Mouse (Mus musculus): ENCODE measurements around the gene Zfp827. TPM values are rescaled to one million over a fixed set of nuclear protein-coding genes. Genes with fewer than 3 reads are reported as not detected.

Gene Zfp827
- polyA plus RNA-seq, 1 experiment from 2014 or later = 2.9 TPM

DNA sequence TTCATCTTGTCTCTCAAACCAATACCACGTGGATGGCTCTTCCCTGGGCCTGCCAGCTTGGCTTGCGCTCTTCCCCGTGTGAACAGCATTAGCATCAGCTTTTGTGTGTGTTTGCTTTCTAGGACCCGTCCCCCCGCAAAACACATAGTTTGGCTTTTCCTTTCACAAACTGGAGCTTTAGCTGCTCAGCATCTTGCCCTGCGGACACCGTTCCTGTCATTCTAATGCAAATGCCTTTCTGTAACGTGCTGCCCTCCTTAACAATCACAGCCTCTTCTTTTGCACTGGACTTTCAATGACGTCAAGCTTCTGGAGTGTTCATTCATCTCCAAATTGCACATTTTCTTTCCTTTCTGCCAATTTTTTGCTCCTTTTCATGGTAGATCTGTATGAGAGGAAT lies 196.1 kb downstream of the Zfp827 start:
- no peak overlapping the region for H3K4me3 ChIP-seq (ENCODE audit: low read depth, low read length)
- no peak overlapping the region for H3K27ac ChIP-seq (replicated peaks)
- no peak for TF ChIP-seq CTCF (IDR thresholded peaks at IDR 0.05; ENCODE audit: low read depth)
- no peak for TF ChIP-seq EP300 (optimal IDR thresholded peaks at IDR 0.05)
- H3K27me3 ChIP-seq (ENCODE audit: control insufficient read depth, insufficient read depth, low read length) = no peaks in the 10 kb centered on the region
- H3K9ac ChIP-seq (ENCODE audit: low read length) = no peak overlapping the region
- no peak for DNase-seq (ENCODE audit: low spot score)
- WGBS = 92% methylated on average over 9 of the region's 9 CpGs
- no peaks in the 10 kb centered on the region for H3K9me3 ChIP-seq (ENCODE audit: control insufficient read depth, low read length)
- no peaks in the 10 kb centered on the region for H3K4me1 ChIP-seq (replicated peaks; ENCODE audit: control insufficient read depth, insufficient read depth)
- no peak overlapping the region for H3K4me2 ChIP-seq (replicated peaks; ENCODE audit: low read depth)
- no peaks in the 10 kb centered on the region for H3K36me3 ChIP-seq (ENCODE audit: control insufficient read depth, insufficient read depth, low read length)
- no peak for ATAC-seq (ENCODE audit: low FRiP score, low TSS enrichment)

DNA sequence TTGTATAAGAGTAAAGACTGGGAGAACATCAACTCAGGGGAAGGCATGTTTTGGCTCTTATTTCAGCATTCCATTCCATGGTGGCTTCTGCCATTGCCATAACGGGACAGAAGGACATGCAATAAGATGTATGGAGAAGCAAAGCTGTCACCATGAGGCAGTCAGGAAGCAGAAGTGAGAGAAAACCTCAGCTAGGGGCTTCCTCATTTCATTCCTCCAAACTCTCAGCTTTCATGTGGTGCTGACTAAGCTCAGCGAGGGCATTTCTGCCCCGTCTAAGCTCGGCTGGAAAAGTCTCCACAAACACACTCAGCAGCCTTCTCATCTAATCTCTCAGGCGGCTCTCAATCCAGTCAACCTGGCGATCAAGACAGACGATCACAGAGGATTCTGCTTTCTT lies 197.3 kb downstream of the Zfp827 start:
- H3K27ac ChIP-seq (replicated peaks) = no peak overlapping the region
- TF ChIP-seq CTCF (IDR thresholded peaks at IDR 0.05; ENCODE audit: low read depth) (no peak), EP300 (optimal IDR thresholded peaks at IDR 0.05) (no peak)

DNA sequence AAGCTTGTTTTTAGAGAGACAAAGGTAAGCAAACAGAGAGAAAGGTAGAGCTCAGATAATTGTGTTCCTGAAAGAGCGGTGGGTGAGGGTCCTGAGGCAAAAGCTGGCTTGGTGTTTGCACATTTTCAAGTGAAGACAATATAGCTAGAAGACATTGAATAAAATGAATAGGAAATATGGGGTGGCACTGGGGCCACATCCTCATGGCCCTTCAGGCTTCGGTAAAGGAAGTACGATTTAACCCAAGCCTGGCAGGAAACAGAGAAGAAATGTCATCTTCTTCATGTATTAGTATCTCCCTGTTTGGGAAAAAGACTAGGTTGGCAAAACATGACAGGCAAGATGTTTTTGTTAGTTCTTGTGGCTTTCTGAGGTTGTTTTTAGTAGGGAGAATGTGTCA lies 197.8 kb downstream of the Zfp827 start:
- TF ChIP-seq CTCF (IDR thresholded peaks at IDR 0.05; ENCODE audit: low read depth) (no peak), EP300 (optimal IDR thresholded peaks at IDR 0.05) (no peak)
- H3K4me1 ChIP-seq (replicated peaks; ENCODE audit: control insufficient read depth, insufficient read depth) = no peaks in the 10 kb centered on the region
- 85% methylated on average over 3 of the region's 3 CpGs for WGBS

More for the DNA sequence above, 197.3 kb downstream of the Zfp827 start:
- Histone ChIP-seq H3K4me1 (replicated peaks; ENCODE audit: control insufficient read depth, insufficient read depth) (no peaks in the 10 kb centered on the region), H3K4me3 (ENCODE audit: low read depth, low read length) (no peak overlapping the region), H3K27me3 (ENCODE audit: control insufficient read depth, insufficient read depth, low read length) (no peaks in the 10 kb centered on the region), H3K36me3 (ENCODE audit: control insufficient read depth, insufficient read depth, low read length) (no peaks in the 10 kb centered on the region), H3K9me3 (ENCODE audit: control insufficient read depth, low read length) (no peaks in the 10 kb centered on the region), H3K4me2 (replicated peaks; ENCODE audit: low read depth) (no peak overlapping the region), H3K9ac (ENCODE audit: low read length) (no peak overlapping the region)
- 64% methylated on average over 7 of the region's 7 CpGs for WGBS
- no peak for ATAC-seq (ENCODE audit: low FRiP score, low TSS enrichment)
- no peak for DNase-seq (ENCODE audit: low spot score)

DNA sequence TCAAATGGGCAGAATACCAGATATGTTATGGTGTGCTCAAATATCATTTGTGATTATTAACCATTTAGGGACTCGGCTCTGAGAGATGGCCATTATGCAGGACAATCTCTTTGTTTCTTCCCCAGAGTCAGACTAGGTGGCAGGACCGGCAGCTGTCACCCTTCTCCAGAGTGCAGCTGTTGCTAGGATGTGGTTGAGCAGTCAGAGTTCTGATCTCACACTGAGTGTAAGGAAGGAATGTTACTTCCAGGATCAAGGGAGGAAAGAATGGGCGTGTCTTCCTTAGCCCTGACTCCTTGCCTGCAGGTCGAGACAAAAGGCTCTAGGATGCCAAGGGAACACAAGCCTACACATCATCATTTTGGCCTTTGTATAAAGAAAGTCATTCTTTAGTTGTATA lies 199.0 kb downstream of the Zfp827 start:
- no peak for DNase-seq (ENCODE audit: low spot score)
- no peak for ATAC-seq (ENCODE audit: low FRiP score, low TSS enrichment)
- 78% methylated on average over 4 of the region's 4 CpGs for WGBS
- Histone ChIP-seq H3K4me2 (replicated peaks; ENCODE audit: low read depth) (no peak overlapping the region), H3K36me3 (ENCODE audit: control insufficient read depth, insufficient read depth, low read length) (no peaks in the 10 kb centered on the region), H3K27ac (replicated peaks) (no peak overlapping the region), H3K4me3 (ENCODE audit: low read depth, low read length) (no peak overlapping the region), H3K27me3 (ENCODE audit: control insufficient read depth, insufficient read depth, low read length) (no peaks in the 10 kb centered on the region), H3K9ac (ENCODE audit: low read length) (no peak overlapping the region), H3K9me3 (ENCODE audit: control insufficient read depth, low read length) (no peaks in the 10 kb centered on the region), H3K4me1 (replicated peaks; ENCODE audit: control insufficient read depth, insufficient read depth) (no peaks in the 10 kb centered on the region)
- TF ChIP-seq EP300 (optimal IDR thresholded peaks at IDR 0.05) (no peak), CTCF (IDR thresholded peaks at IDR 0.05; ENCODE audit: low read depth) (no peak)

More for the DNA sequence above, 197.8 kb downstream of the Zfp827 start:
- H3K27ac ChIP-seq (replicated peaks) = no peak overlapping the region
- ATAC-seq (ENCODE audit: low FRiP score, low TSS enrichment) (no peak), DNase-seq (ENCODE audit: low spot score) (no peak)
- H3K36me3 ChIP-seq (ENCODE audit: control insufficient read depth, insufficient read depth, low read length) = no peaks in the 10 kb centered on the region
- no peak overlapping the region for H3K9ac ChIP-seq (ENCODE audit: low read length)
- H3K27me3 ChIP-seq (ENCODE audit: control insufficient read depth, insufficient read depth, low read length) = no peaks in the 10 kb centered on the region
- no peaks in the 10 kb centered on the region for H3K9me3 ChIP-seq (ENCODE audit: control insufficient read depth, low read length)
- H3K4me3 ChIP-seq (ENCODE audit: low read depth, low read length) = no peak overlapping the region
- H3K4me2 ChIP-seq (replicated peaks; ENCODE audit: low read depth) = no peak overlapping the region

DNA sequence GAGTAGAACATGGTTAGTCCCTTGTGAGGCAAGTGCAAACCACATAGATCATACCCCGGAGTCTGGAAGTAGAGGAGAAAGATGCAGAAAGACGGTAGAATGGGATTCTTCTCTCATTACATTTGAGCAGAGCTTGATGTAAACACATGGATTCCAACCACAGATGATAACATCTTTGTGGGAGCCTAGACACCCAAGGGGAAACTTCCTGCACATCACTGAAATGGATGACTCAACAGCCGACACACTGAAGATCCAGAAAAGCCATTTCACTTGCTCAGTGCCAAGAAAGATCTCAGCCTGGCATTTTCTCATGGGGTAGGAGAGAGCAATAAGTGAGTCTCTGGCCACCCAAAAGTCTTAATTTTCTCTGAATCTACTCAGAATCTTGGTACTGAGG lies 199.7 kb downstream of the Zfp827 start:
- Histone ChIP-seq H3K4me1 (replicated peaks; ENCODE audit: control insufficient read depth, insufficient read depth) (no peaks in the 10 kb centered on the region), H3K27me3 (ENCODE audit: control insufficient read depth, insufficient read depth, low read length) (no peaks in the 10 kb centered on the region), H3K27ac (replicated peaks) (no peak overlapping the region), H3K9me3 (ENCODE audit: control insufficient read depth, low read length) (no peaks in the 10 kb centered on the region), H3K4me3 (ENCODE audit: low read depth, low read length) (no peak overlapping the region), H3K9ac (ENCODE audit: low read length) (no peak overlapping the region), H3K36me3 (ENCODE audit: control insufficient read depth, insufficient read depth, low read length) (no peaks in the 10 kb centered on the region), H3K4me2 (replicated peaks; ENCODE audit: low read depth) (no peak overlapping the region)
- DNase-seq (ENCODE audit: low spot score) (no peak), ATAC-seq (ENCODE audit: low FRiP score, low TSS enrichment) (no peak)
- 70% methylated on average over 3 of the region's 3 CpGs for WGBS
- TF ChIP-seq CTCF (IDR thresholded peaks at IDR 0.05; ENCODE audit: low read depth) (no peak), EP300 (optimal IDR thresholded peaks at IDR 0.05) (no peak)

DNA sequence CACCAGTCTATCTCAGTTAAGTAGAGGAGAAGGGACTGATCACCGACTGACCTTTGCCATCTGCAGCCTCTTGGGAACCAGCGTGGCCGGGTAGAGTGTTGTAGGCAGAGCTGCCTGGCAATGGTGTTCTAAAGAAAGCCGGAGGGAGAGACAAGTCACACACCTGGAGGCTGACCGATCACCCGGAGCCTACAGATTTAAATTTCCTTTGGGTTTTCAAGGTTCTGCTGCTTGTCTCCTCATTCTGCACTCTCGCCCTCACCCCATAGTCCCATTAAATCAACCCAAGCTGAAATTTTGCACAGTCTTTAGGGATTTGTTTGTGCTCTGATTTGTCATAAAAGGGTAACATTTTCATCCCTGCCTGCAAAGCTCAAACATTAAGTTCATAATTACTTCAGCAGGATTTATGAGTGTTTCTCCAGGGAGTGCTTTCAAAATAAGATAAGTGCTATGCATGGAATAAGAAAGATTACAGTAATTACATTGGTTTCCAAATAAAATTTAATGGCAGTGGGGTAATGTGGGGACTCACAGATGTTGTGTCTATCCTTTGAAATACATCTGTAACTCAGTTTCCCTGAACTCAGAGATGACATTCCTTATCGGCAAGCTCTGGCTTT lies 201.1 kb downstream of the Zfp827 start:
- Histone ChIP-seq H3K4me2 (replicated peaks; ENCODE audit: low read depth) (no peak overlapping the region), H3K27me3 (ENCODE audit: control insufficient read depth, insufficient read depth, low read length) (no peaks in the 10 kb centered on the region), H3K9me3 (ENCODE audit: control insufficient read depth, low read length) (no peaks in the 10 kb centered on the region), H3K4me3 (ENCODE audit: low read depth, low read length) (no peak overlapping the region), H3K36me3 (ENCODE audit: control insufficient read depth, insufficient read depth, low read length) (no peaks in the 10 kb centered on the region), H3K27ac (replicated peaks) (no peak overlapping the region), H3K4me1 (replicated peaks; ENCODE audit: control insufficient read depth, insufficient read depth) (no peaks in the 10 kb centered on the region), H3K9ac (ENCODE audit: low read length) (no peak overlapping the region)
- no peak for TF ChIP-seq CTCF (IDR thresholded peaks at IDR 0.05; ENCODE audit: low read depth)
- TF ChIP-seq EP300 (optimal IDR thresholded peaks at IDR 0.05) = no peak
- DNase-seq (ENCODE audit: low spot score) (no peak), ATAC-seq (ENCODE audit: low FRiP score, low TSS enrichment) (no peak)
- 81% methylated on average over 8 of the region's 8 CpGs for WGBS
